In the genomic region with DNA sequence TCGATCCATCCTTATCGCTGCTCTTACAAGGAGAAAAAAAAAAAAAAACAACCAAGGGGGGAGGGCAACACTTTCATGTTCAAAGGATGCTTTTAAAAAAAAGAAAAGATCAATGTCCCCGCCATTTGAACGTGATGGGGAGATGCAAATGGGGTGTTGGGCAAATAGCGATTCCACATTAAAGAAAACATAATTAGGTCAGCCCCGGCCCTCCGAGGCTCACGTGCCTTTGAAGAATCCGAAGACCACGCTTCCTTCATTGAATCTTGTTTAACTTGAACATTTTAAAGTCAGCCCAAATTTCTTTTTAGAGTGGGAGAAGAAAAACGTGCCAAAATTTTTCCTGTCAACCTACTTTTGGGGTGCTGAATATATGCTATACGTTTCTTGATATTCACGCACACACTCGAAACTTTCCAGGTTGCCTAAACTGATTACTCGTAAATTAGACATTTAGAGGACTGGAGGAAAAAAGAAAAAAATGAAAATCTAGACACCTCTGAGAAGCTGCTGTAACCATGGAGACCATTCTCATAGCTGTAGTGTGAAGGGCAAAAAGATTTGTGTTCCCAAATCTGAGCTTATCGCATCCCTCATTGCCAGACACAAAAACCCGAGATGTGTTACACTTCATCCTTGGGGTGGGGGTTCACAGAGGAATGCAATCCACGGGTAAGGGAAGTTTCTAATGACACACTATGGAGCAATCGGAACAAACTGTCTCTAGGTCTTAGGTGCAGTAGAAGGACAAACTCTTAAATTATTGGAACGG, we compare ENCODE assay signal across 20 mouse cellular contexts. TPM values are rescaled to one million over a fixed set of nuclear protein-coding genes. Genes with fewer than 3 reads are reported as not detected.
DNase-seq lines count a peak whose midpoint lies in the region; ATAC-seq and TF ChIP-seq lines count a peak whose summit lies in the region.
"Had no signal": no experiment of that assay in that cellular context is flagged by ENCODE, and none has a peak within 500 bp of the region (broad histone marks: within the 10 kb centered on the region; RNA-seq: fewer than 3 reads in every experiment).

No protein-coding gene starts in this region.

- no peak for TF ChIP-seq CTCF in hindbrain, postnatal 0 days (IDR thresholded peaks at IDR 0.05; ENCODE audit: low read depth)
- TF ChIP-seq CTCF in midbrain, postnatal 0 days (IDR thresholded peaks at IDR 0.05), result no peak

- no peak overlapping the region for H3K4me3 ChIP-seq in hindbrain, embryonic 11.5 days (ENCODE audit: low read depth, low read length)
- no peak overlapping the region for H3K4me3 ChIP-seq in hindbrain, embryonic 10.5 days
- H3K4me3 ChIP-seq in forebrain, embryonic 13.5 days, result 0 out of 2 replicates have a peak overlapping the region, but pooled peaks have one; percentile 40
- no peak overlapping the region for H3K4me3 ChIP-seq in hindbrain, postnatal 0 days (ENCODE audit: low read length)
- no peak overlapping the region for H3K4me3 ChIP-seq in midbrain, postnatal 0 days (ENCODE audit: low read depth, low read length)
- H3K4me3 ChIP-seq: embryonic facial prominence, embryonic 15.5 days; heart, adult 2 months; neural tube, embryonic 12.5 days had no signal

- WGBS in hindbrain, embryonic 11.5 days, result 68% methylated on average over 20 of the region's 20 CpGs
- 68% methylated on average over 20 of the region's 20 CpGs for WGBS in hindbrain, embryonic 10.5 days
- WGBS in forebrain, embryonic 13.5 days, result 26% methylated on average over 20 of the region's 20 CpGs
- WGBS in hindbrain, postnatal 0 days, result 34% methylated on average over 20 of the region's 20 CpGs
- WGBS in midbrain, postnatal 0 days, result 17% methylated on average over 20 of the region's 20 CpGs

- no peaks in the 10 kb centered on the region for H3K27me3 ChIP-seq in hindbrain, embryonic 11.5 days (ENCODE audit: control insufficient read depth, insufficient read depth, low read length)
- H3K27me3 ChIP-seq in hindbrain, embryonic 10.5 days (ENCODE audit: insufficient read depth, poor library complexity, severe bottlenecking), result peaks cover 52% of the 10 kb centered on the region
- H3K27me3 ChIP-seq in forebrain, embryonic 13.5 days, result peaks cover 48% of the 10 kb centered on the region
- no peaks in the 10 kb centered on the region for H3K27me3 ChIP-seq in hindbrain, postnatal 0 days (ENCODE audit: insufficient read depth, low read length)
- H3K27me3 ChIP-seq in midbrain, postnatal 0 days (ENCODE audit: insufficient read depth, low read length), result no peaks in the 10 kb centered on the region

- no peaks in the 10 kb centered on the region for H3K36me3 ChIP-seq in hindbrain, embryonic 11.5 days (ENCODE audit: control insufficient read depth, insufficient read depth, low read length)
- H3K36me3 ChIP-seq in hindbrain, embryonic 10.5 days, result no peaks in the 10 kb centered on the region
- no peaks in the 10 kb centered on the region for H3K36me3 ChIP-seq in forebrain, embryonic 13.5 days (ENCODE audit: poor library complexity, severe bottlenecking)
- no peaks in the 10 kb centered on the region for H3K36me3 ChIP-seq in hindbrain, postnatal 0 days (ENCODE audit: insufficient read depth, low read length)
- H3K36me3 ChIP-seq in midbrain, postnatal 0 days (ENCODE audit: insufficient read depth, low read length), result no peaks in the 10 kb centered on the region
- H3K36me3 ChIP-seq: embryonic facial prominence, embryonic 15.5 days; neural tube, embryonic 12.5 days had no signal

- H3K9me3 ChIP-seq in hindbrain, embryonic 11.5 days (ENCODE audit: control insufficient read depth, low read length), result no peaks in the 10 kb centered on the region
- no peaks in the 10 kb centered on the region for H3K9me3 ChIP-seq in hindbrain, embryonic 10.5 days
- H3K9me3 ChIP-seq in forebrain, embryonic 13.5 days (replicated peaks), result no peaks in the 10 kb centered on the region
- H3K9me3 ChIP-seq in hindbrain, postnatal 0 days (ENCODE audit: low read length), result no peaks in the 10 kb centered on the region
- no peaks in the 10 kb centered on the region for H3K9me3 ChIP-seq in midbrain, postnatal 0 days (ENCODE audit: low read length)
- H3K9me3 ChIP-seq: embryonic facial prominence, embryonic 15.5 days; neural tube, embryonic 12.5 days had no signal

- ATAC-seq in hindbrain, embryonic 11.5 days (ENCODE audit: low FRiP score), result no peak
- no peak for ATAC-seq in forebrain, embryonic 13.5 days
- ATAC-seq in hindbrain, postnatal 0 days, result no peak
- no peak for ATAC-seq in midbrain, postnatal 0 days (ENCODE audit: low FRiP score)

- H3K9ac ChIP-seq in hindbrain, embryonic 11.5 days (ENCODE audit: low read depth, low read length), result no peak overlapping the region
- no peak overlapping the region for H3K9ac ChIP-seq in forebrain, embryonic 13.5 days
- no peak overlapping the region for H3K9ac ChIP-seq in hindbrain, postnatal 0 days (replicated peaks; ENCODE audit: low read length)
- no peak overlapping the region for H3K9ac ChIP-seq in midbrain, postnatal 0 days (replicated peaks; ENCODE audit: low read length, poor library complexity, severe bottlenecking)
- H3K9ac ChIP-seq: embryonic facial prominence, embryonic 15.5 days had no signal

- H3K4me1 ChIP-seq in hindbrain, embryonic 11.5 days (replicated peaks; ENCODE audit: control insufficient read depth, insufficient read depth, low read length), result peaks cover 5% of the 10 kb centered on the region; the same call in 1 of the 2 replicates
- H3K4me1 ChIP-seq in hindbrain, embryonic 10.5 days (replicated peaks), result peaks cover 46% of the 10 kb centered on the region
- H3K4me1 ChIP-seq in forebrain, embryonic 13.5 days, result peaks cover 40% of the 10 kb centered on the region
- peaks cover 24% of the 10 kb centered on the region; the same call in 1 of the 2 replicates for H3K4me1 ChIP-seq in hindbrain, postnatal 0 days (ENCODE audit: insufficient read depth, low read length)
- peaks cover 31% of the 10 kb centered on the region for H3K4me1 ChIP-seq in midbrain, postnatal 0 days (ENCODE audit: insufficient read depth, low read length)

- no peak overlapping the region for H3K4me2 ChIP-seq in hindbrain, embryonic 11.5 days (replicated peaks; ENCODE audit: low read depth, low read length)
- H3K4me2 ChIP-seq in forebrain, embryonic 13.5 days, result peak overlapping the region; percentile 75
- peak overlapping the region; percentile 64 for H3K4me2 ChIP-seq in hindbrain, postnatal 0 days (ENCODE audit: low read depth, low read length)
- H3K4me2 ChIP-seq in midbrain, postnatal 0 days (ENCODE audit: low read depth, low read length, poor library complexity, severe bottlenecking), result peak overlapping the region; percentile 47; the same call in 1 of the 2 replicates
- H3K4me2 ChIP-seq: liver, embryonic 11.5 days had no signal

- DNase-seq in hindbrain, embryonic 11.5 days (ENCODE audit: low spot score), result peak; percentile 4
- DNase-seq in hindbrain, embryonic 10.5 days (ENCODE audit: low spot score), result no peak
- DNase-seq in hindbrain, postnatal 0 days (ENCODE audit: low spot score), result peak; percentile 48
- DNase-seq in midbrain, postnatal 0 days (ENCODE audit: low spot score), result peak; percentile 53
- no peak for DNase-seq in gastrocnemius, adult 18-20 months (ENCODE audit: low spot score)
- no peak for DNase-seq in right cerebral cortex, postnatal 14 days
- no peak for DNase-seq in retina, embryonic 14.5 days (ENCODE audit: low spot score)
- DNase-seq: adrenal gland, adult 8-10 months; gastrocnemius, postnatal 14 days; heart, adult 2 months; kidney, adult 8-10 months; lung, adult 2 months; lung, postnatal 4 days; right cerebral cortex, postnatal 4 days; thymus, postnatal 25 days had no signal

- no peak overlapping the region for H3K27ac ChIP-seq in hindbrain, embryonic 11.5 days (ENCODE audit: low read depth, low read length)
- H3K27ac ChIP-seq in hindbrain, embryonic 10.5 days, result no peak overlapping the region
- peak overlapping the region; percentile 97; the same call in 1 of the 2 replicates for H3K27ac ChIP-seq in forebrain, embryonic 13.5 days
- peak overlapping the region; percentile 8; the same call in 1 of the 2 replicates for H3K27ac ChIP-seq in hindbrain, postnatal 0 days
- peak overlapping the region; percentile 77 for H3K27ac ChIP-seq in midbrain, postnatal 0 days (ENCODE audit: low read depth, low read length)
- H3K27ac ChIP-seq: embryonic facial prominence, embryonic 15.5 days; heart, adult 2 months; neural tube, embryonic 12.5 days had no signal

RNA-seq across cellular contexts. Expression of gene Ky, which starts 40.9 kb away (rescaled TPM):
- polyA plus RNA-seq in hindbrain, embryonic 11.5 days (2014; fragmentation: Nextera tagmentation; extraction: Ambion mirVana), result 0.26 and 0.47 TPM in 2 replicates
- 0.50 and 0.60 TPM in 2 replicates for polyA plus RNA-seq in hindbrain, embryonic 10.5 days (2016; fragmentation: Nextera tagmentation; extraction: Ambion mirVana)
- 0.13 and 0.18 TPM in 2 replicates for polyA plus RNA-seq in forebrain, embryonic 13.5 days (2015; fragmentation: Nextera tagmentation; extraction: Ambion mirVana)
- 2.3 and 5.3 TPM in 2 replicates for total RNA-seq in hindbrain, postnatal 0 days (2014; rRNA removed)
- 0.54 and 1.1 TPM in 2 replicates for polyA plus RNA-seq in hindbrain, postnatal 0 days (2015; fragmentation: Nextera tagmentation; extraction: Ambion mirVana)
- total RNA-seq in midbrain, postnatal 0 days (2014; rRNA removed), result 3.7 and 6.5 TPM in 2 replicates
- 0.99 and 1.7 TPM in 2 replicates for polyA plus RNA-seq in midbrain, postnatal 0 days (2015; fragmentation: Nextera tagmentation; extraction: Ambion mirVana)
- total RNA-seq in gastrocnemius, adult 18-20 months (2021), result 10 to 100 TPM; 71.6 to 73.7 TPM
- total RNA-seq: MEL had no signal
- polyA plus RNA-seq: liver, embryonic 11.5 days had no signal

Comparison
In these comparisons a context has a peak if more than half of its experiments do, and no peak if none do; other contexts are left out.
1. DNase-seq: peak in hindbrain, embryonic 11.5 days (single experiment), hindbrain, postnatal 0 days (single experiment) and midbrain, postnatal 0 days (single experiment); none in hindbrain, embryonic 10.5 days (single experiment), gastrocnemius, adult 18-20 months (single experiment), right cerebral cortex, postnatal 14 days (single experiment) and retina, embryonic 14.5 days (single experiment).
2. H3K27ac ChIP-seq: peak in forebrain, embryonic 13.5 days (single experiment), hindbrain, postnatal 0 days (single experiment) and midbrain, postnatal 0 days (single experiment); none in hindbrain, embryonic 11.5 days (single experiment) and hindbrain, embryonic 10.5 days (single experiment).